Mouse (Mus musculus): Measurements from ENCODE around the gene Rpl3l. TPM values are rescaled to one million over a fixed set of nuclear protein-coding genes. Genes with fewer than 3 reads are reported as not detected.

Gene Rpl3l
- total and polyA plus RNA-seq, 3 experiments, result 0.12 to 0.24 TPM; not detected in 1

DNA sequence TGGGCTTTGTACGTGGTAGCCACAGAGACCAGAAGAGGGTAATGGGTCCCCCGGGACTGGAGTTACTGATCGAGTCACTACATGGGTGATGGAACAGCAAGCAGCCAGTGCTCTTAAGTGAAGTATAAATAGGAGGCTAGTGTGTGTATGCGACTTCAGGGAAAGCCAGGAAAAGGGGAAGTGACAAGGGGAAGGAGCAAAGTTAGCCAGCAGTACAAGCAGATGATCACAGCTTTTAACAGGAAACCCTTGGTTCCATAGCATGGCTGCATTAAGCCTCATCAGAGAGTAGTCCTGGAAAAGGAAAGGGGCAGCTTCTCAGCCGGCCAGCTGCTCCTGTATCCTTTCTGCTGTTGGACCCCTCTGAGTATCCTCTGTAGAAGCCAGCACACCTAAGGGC, 35.2 kb upstream of the Rpl3l start:
- Histone ChIP-seq H3K9me3 (replicated peaks; ENCODE audit: insufficient read depth, low read length) (no peaks in the 10 kb centered on the region), H3K36me3 (ENCODE audit: control insufficient read depth in 1 of 2, insufficient read depth in 2 of 2, low read length in 2 of 2) (peaks cover 0 to 2% of the 10 kb centered on the region in 2 experiments; a peak in 1 of 4 replicates), H3K9ac (ENCODE audit: control insufficient read depth, low read depth, low read length, poor library complexity, severe bottlenecking) (no peak overlapping the region), H3K79me2 (ENCODE audit: control insufficient read depth, insufficient read depth, low read length, poor library complexity) (peaks cover 8% of the 10 kb centered on the region), H3K27ac (ENCODE audit: control insufficient read depth, low read depth, low read length) (no peak overlapping the region), H3K4me1 (ENCODE audit: control insufficient read depth in 1 of 2, insufficient read depth in 2 of 2, low read length in 2 of 2) (peaks cover 2 to 13% of the 10 kb centered on the region in 2 experiments; a peak in 2 of 4 replicates), H3K4me3 (ENCODE audit: control insufficient read depth in 1 of 2, insufficient read depth in 1 of 2, low read depth in 2 of 2, low read length in 2 of 2) (no peak overlapping the region), H3K27me3 (ENCODE audit: control insufficient read depth in 1 of 2, insufficient read depth in 2 of 2, low read length in 2 of 2) (no peaks in the 10 kb centered on the region)
- peak; percentile 54 for DNase-seq (ENCODE audit: low read depth, low spot score)
- TF ChIP-seq TBP (IDR thresholded peaks at IDR 0.05; ENCODE audit: low read depth, low read length) (no peak), POLR2A (IDR thresholded peaks at IDR 0.05; ENCODE audit: control insufficient read depth in 1 of 2, insufficient read depth in 1 of 2, low read depth in 1 of 2, low read length in 2 of 2, poor library complexity in 1 of 2) (no peak), NRF1 (IDR thresholded peaks at IDR 0.05; ENCODE audit: insufficient read depth, low read depth, low read length, poor library complexity, severe bottlenecking) (no peak), CHD2 (IDR thresholded peaks at IDR 0.05; ENCODE audit: low read length) (no peak), ZKSCAN1 (IDR thresholded peaks at IDR 0.05; ENCODE audit: low read depth, low read length) (no peak), MAZ (IDR thresholded peaks at IDR 0.05; ENCODE audit: low read depth, low read length) (no peak), BHLHE40 (IDR thresholded peaks at IDR 0.05; ENCODE audit: borderline replicate concordance, low read depth, low read length) (no peak), MYC (IDR thresholded peaks at IDR 0.05; ENCODE audit: low read depth, low read length) (no peak), HCFC1 (IDR thresholded peaks at IDR 0.05; ENCODE audit: low read depth, low read length) (no peak), MAX (IDR thresholded peaks at IDR 0.05; ENCODE audit: low read length) (no peak), E2F4 (IDR thresholded peaks at IDR 0.05; ENCODE audit: borderline replicate concordance, low read depth, low read length) (no peak), SMC3 (IDR thresholded peaks at IDR 0.05; ENCODE audit: low read depth, low read length) (no peak), POLR2AphosphoS2 (IDR thresholded peaks at IDR 0.05; ENCODE audit: low read length) (no peak), ZC3H11A (IDR thresholded peaks at IDR 0.05; ENCODE audit: low read depth, low read length) (no peak), MXI1 (IDR thresholded peaks at IDR 0.05; ENCODE audit: low read depth, low read length) (no peak), ZNF384 (IDR thresholded peaks at IDR 0.05; ENCODE audit: low read depth, low read length) (no peak), NELFE (IDR thresholded peaks at IDR 0.05; ENCODE audit: low read depth, low read length) (no peak), TCF12 (IDR thresholded peaks at IDR 0.05; ENCODE audit: low read depth, low read length) (no peak), GATA1 (IDR thresholded peaks at IDR 0.05; ENCODE audit: low read depth, low read length) (no peak)

DNA sequence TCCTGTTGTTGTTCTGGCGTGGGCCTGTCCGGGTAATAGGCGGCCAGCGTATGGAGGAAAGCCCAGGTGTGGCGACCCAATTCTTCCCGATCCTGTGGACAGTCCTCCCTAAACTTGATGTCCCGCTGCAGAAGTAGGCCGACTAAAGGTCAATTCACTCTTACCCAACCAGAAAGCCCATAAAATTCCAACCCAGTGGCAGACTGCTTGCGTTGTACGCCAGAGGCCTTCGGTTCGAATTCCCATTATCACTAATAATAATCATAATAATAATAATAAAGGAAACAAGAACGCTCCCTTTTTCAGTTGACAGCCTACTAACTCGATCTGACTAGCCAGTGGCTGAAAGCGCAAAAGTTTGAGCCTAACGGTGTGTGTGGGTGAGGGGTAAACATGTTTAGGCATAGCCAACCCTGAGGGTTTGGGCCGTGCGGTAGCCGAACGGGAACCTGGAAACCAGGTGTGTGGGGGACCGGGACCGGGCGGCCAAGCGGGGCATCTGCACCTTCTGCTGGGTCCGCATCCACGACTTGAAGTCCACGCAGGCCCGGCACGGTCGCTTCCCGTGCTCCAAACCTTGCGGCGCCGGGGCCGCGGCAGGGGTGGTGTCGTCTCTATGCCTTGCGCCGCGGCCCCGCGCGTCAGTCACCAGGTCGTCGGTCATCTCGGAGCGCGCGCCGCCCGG, 32.2 kb upstream of the Rpl3l start:
- H3K4me1 ChIP-seq (ENCODE audit: control insufficient read depth in 1 of 2, insufficient read depth in 2 of 2, low read length in 2 of 2), result peaks cover 2 to 10% of the 10 kb centered on the region in 2 experiments; a peak in 1 of 4 replicates
- H3K79me2 ChIP-seq (ENCODE audit: control insufficient read depth, insufficient read depth, low read length, poor library complexity), result peaks cover 8% of the 10 kb centered on the region
- peak overlapping the region; percentile 78 to 99 for H3K4me3 ChIP-seq (ENCODE audit: control insufficient read depth in 1 of 2, insufficient read depth in 1 of 2, low read depth in 2 of 2, low read length in 2 of 2)
- DNase-seq (ENCODE audit: low read depth, low spot score), result no peak
- no peaks in the 10 kb centered on the region for H3K9me3 ChIP-seq (replicated peaks; ENCODE audit: insufficient read depth, low read length)
- peaks cover 0 to 2% of the 10 kb centered on the region in 2 experiments; a peak in 1 of 4 replicates for H3K36me3 ChIP-seq (ENCODE audit: control insufficient read depth in 1 of 2, insufficient read depth in 2 of 2, low read length in 2 of 2)
- peak overlapping the region; percentile 85 for H3K9ac ChIP-seq (ENCODE audit: control insufficient read depth, low read depth, low read length, poor library complexity, severe bottlenecking)
- H3K27me3 ChIP-seq (ENCODE audit: control insufficient read depth in 1 of 2, insufficient read depth in 2 of 2, low read length in 2 of 2), result no peaks in the 10 kb centered on the region
- H3K27ac ChIP-seq (ENCODE audit: control insufficient read depth, low read depth, low read length), result peak overlapping the region; percentile 75
- TF ChIP-seq SIN3A (IDR thresholded peaks at IDR 0.05; ENCODE audit: low read length), result 0 out of 2 replicates have a peak, but pooled peaks have one; percentile 58
- TF ChIP-seq CHD1 (IDR thresholded peaks at IDR 0.05; ENCODE audit: low read depth, low read length), result 0 out of 2 replicates have a peak, but pooled peaks have one; percentile 36
- no peak for TF ChIP-seq RAD21 (IDR thresholded peaks at IDR 0.05; ENCODE audit: low read depth, low read length)
- 0 out of 2 replicates have a peak, but pooled peaks have one; percentile 4 for TF ChIP-seq MYC (IDR thresholded peaks at IDR 0.05; ENCODE audit: low read depth, low read length)
- 0 out of 2 replicates have a peak, but pooled peaks have one; percentile 4 for TF ChIP-seq MAX (IDR thresholded peaks at IDR 0.05; ENCODE audit: low read length)
- no peak for TF ChIP-seq E2F4 (IDR thresholded peaks at IDR 0.05; ENCODE audit: borderline replicate concordance, low read depth, low read length)
- no peak for TF ChIP-seq SMC3 (IDR thresholded peaks at IDR 0.05; ENCODE audit: low read depth, low read length)

Measured in MEL (cell line).